Mouse (Mus musculus): Measurements from ENCODE around the gene Spic. TPM values are rescaled to one million over a fixed set of nuclear protein-coding genes. Genes with fewer than 3 reads are reported as not detected.
"Not testable (repeated sequence)": the region's sequence is repeated elsewhere in the genome, so short reads cannot be mapped to it uniquely, and the experiment has no call there.

Spic gene
- polyA plus RNA-seq, 1 experiment from 2014 or later: not detected

GRCm38 (mm10) chr10:88715621-88716020 lies 30.8 kb upstream of the Spic start:
- in situ Hi-C loops (cut with MboI; ENCODE audit: low pct_unique_long_range_greater_than_20kb): no loop called here
- H3K27me3 ChIP-seq: peaks cover 2% of the 10 kb centered on the region
- ATAC-seq (no peak), DNase-seq (ENCODE audit: low read depth, low spot score) (no peak)
- CTCF ChIA-PET: no interaction called here
- POLR2A ChIA-PET: no interaction called here
- no peak for TF ChIP-seq CTCF (IDR thresholded peaks at IDR 0.05)

- DNase-seq (ENCODE audit: low read depth, low spot score) (no peak), ATAC-seq (no peak)
- in situ Hi-C loops (cut with MboI; ENCODE audit: low pct_unique_long_range_greater_than_20kb): no loop called here
- TF ChIP-seq CTCF (IDR thresholded peaks at IDR 0.05): no peak
- no peaks in the 10 kb centered on the region for H3K27me3 ChIP-seq
- POLR2A ChIA-PET: no interaction called here
- CTCF ChIA-PET: interaction anchor here (0.9 kb wide), 1 partner anchor 13 kb away, joined by 3 read pairs; no protein-coding TSS in a partner anchor
Measured at GRCm38 (mm10) chr10:88714744-88715143, 29.9 kb upstream of the Spic start.

DNA sequence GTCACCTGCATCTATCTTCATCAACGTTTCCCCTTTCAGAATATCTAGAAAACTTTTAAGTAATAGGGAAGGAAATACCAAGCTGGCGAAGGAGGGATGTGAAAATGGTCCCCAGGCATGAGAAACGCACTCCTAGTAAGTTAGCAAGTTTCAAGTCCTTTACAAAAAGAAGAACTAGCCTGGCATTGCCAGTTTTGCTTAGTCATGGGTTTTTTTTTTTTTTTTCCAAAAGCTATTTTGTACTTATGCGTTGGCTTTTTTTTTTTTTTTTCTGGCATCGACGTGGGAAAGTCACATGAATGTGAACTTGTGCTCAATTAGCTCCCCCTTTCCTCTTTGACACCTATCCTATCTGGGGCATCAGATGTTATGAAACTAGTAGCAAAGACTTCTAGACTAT lies 27.5 kb upstream of the Spic start:
- in situ Hi-C loops (cut with MboI; ENCODE audit: low pct_unique_long_range_greater_than_20kb): no loop called here
- TF ChIP-seq CTCF (IDR thresholded peaks at IDR 0.05): no peak
- ATAC-seq: no peak

DNA sequence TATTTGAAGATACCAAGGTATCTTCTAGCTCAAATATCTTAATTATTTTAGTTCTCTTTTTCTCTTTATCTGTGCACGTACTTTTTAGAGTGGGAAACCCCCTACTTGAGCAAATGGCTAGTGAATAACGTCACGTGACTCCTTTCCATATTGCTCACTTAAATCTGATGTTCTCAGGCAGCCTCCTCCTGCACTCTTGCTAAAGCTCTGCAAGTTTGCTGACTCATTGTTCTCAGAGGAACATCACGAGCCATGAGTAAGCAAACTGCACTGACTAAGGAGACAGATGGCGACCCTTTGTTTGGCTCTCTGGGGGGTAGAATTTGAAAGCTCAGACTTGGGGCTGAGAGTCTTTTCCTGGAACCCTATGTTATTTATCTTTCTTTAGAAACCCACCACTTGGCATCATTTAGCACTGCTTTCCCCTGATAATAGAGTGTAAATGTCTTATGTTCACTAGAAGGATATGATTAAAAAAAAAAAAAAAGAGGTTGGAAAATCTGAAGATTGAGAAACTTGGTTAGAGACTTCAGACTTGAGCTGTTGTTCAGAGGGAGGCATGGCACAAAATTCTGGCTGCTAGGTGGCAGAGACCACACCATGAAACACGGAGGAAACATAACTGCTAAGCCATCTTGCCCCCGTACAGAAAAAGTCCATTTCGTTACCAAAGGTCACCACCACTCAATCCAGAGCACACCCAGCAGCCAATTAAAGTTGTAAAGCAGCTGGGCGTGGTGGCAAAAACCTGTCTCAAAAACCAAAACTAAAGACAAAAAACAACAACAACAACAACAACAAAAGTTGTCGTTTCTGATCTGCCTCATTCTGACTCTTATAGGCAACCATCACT lies 24.1 kb upstream of the Spic start:
- ATAC-seq (peak; percentile 51), DNase-seq (ENCODE audit: low read depth, low spot score) (no peak)
- TF ChIP-seq CTCF (IDR thresholded peaks at IDR 0.05): no peak
- H3K27me3 ChIP-seq: no peaks in the 10 kb centered on the region
- in situ Hi-C loops (cut with MboI; ENCODE audit: low pct_unique_long_range_greater_than_20kb): no loop called here
- POLR2A ChIA-PET: interaction anchor here (0.6 kb wide), 1 partner anchor 167 kb away, joined by 3 read pairs; no protein-coding TSS in a partner anchor
- CTCF ChIA-PET: interaction anchor here (1.0 kb wide), 1 partner anchor 123 kb away, joined by 3 read pairs; no protein-coding TSS in a partner anchor

More for the DNA sequence above, 27.5 kb upstream of the Spic start:
- no peaks in the 10 kb centered on the region for H3K27me3 ChIP-seq
- no peak for DNase-seq (ENCODE audit: low read depth, low spot score)
- ChIA-PET POLR2A (no interaction called here), CTCF (no interaction called here)

- in situ Hi-C loops (cut with MboI; ENCODE audit: low pct_unique_long_range_greater_than_20kb): no loop called here
- ATAC-seq (no peak), DNase-seq (ENCODE audit: low read depth, low spot score) (no peak)
- no peak for TF ChIP-seq CTCF (IDR thresholded peaks at IDR 0.05)
- peaks cover 4% of the 10 kb centered on the region for H3K27me3 ChIP-seq
- ChIA-PET POLR2A (no interaction called here), CTCF (no interaction called here)
Measured at GRCm38 (mm10) chr10:88700938-88701337, 16.1 kb upstream of the Spic start.

GRCm38 (mm10) chr10:88682904-88683563 lies 1.8 kb downstream of the Spic start:
- ChIA-PET POLR2A (interaction anchor here (0.6 kb wide), 1 partner anchor 1238 kb away, joined by 3 read pairs; no protein-coding TSS in a partner anchor), CTCF (interaction anchor here (1.6 kb wide), 1 partner anchor 9 kb away, joined by 3 read pairs; no protein-coding TSS in a partner anchor)
- no peak for ATAC-seq
- H3K27me3 ChIP-seq: peaks cover 13% of the 10 kb centered on the region
- no peak for TF ChIP-seq CTCF (IDR thresholded peaks at IDR 0.05)
- in situ Hi-C loops (cut with MboI; ENCODE audit: low pct_unique_long_range_greater_than_20kb): no loop called here
- no peak for DNase-seq (ENCODE audit: low read depth, low spot score)

DNA sequence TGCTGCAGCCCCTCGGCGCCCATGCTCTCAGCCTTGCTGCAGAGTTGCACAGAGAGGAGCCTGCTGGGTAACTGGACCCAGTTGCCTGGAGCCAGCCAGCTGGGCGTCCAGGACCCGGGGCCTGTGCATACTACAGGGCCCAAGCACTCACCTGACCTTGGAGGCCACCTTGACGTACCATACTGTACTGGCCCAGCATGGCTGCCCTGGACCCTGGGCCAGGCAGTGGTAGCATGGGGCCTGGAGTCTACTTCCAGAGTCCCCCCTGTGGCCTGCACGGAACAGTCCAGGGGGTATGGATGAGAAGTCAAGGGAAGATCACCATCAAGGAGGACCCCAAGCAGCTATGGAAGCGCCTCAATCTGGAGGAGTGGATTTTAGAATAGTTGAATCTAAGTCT lies 12.0 kb downstream of the Spic start:
- POLR2A ChIA-PET: no interaction called here
- H3K27me3 ChIP-seq: no peaks in the 10 kb centered on the region
- DNase-seq (ENCODE audit: low read depth, low spot score) (no peak), ATAC-seq (no peak)
- in situ Hi-C loops (cut with MboI; ENCODE audit: low pct_unique_long_range_greater_than_20kb): loop anchor here (5.0 to 10.0 kb wide), 2 partner anchors 36 to 298 kb away; partner anchors contain the start of genes Dram1 and Gnptab
- TF ChIP-seq CTCF (IDR thresholded peaks at IDR 0.05): no peak
- CTCF ChIA-PET: no interaction called here

GRCm38 (mm10) chr10:88672123-88672522 lies 12.7 kb downstream of the Spic start:
- DNase-seq (ENCODE audit: low read depth, low spot score): no peak
- in situ Hi-C loops (cut with MboI; ENCODE audit: low pct_unique_long_range_greater_than_20kb): loop anchor here (5.0 to 10.0 kb wide), 2 partner anchors 35 to 297 kb away; partner anchors contain the start of genes Dram1 and Gnptab
- CTCF ChIA-PET: no interaction called here
- TF ChIP-seq CTCF (IDR thresholded peaks at IDR 0.05): no peak
- no peaks in the 10 kb centered on the region for H3K27me3 ChIP-seq
- ATAC-seq: no peak
- POLR2A ChIA-PET: no interaction called here

DNA sequence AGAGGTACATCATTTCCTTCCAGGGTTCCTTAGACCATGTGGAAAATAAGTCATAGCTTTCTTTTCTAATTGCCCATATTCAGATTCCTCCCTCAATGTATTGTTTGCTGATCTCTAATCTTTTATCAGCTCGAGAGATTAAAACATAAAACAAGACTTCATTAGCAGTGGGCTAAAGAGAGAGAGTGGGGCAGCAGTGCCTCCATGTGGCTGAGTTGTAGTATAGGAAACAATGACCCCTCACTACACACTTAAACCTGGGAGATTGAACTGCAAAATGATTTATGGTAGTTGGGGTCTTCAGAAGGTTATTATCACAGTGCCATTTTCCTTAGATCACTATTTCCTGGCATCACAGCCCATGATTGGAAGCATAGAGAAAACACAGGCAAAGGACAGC lies 15.1 kb downstream of the Spic start:
- H3K27me3 ChIP-seq: no peaks in the 10 kb centered on the region
- ChIA-PET CTCF (no interaction called here), POLR2A (no interaction called here)
- DNase-seq (ENCODE audit: low read depth, low spot score) (no peak), ATAC-seq (no peak)
- peak; percentile 64 for TF ChIP-seq CTCF (IDR thresholded peaks at IDR 0.05)
- in situ Hi-C loops (cut with MboI; ENCODE audit: low pct_unique_long_range_greater_than_20kb): loop anchor here (5.0 to 10.0 kb wide), 2 partner anchors 32 to 295 kb away; partner anchors contain the start of genes Dram1 and Gnptab

DNA sequence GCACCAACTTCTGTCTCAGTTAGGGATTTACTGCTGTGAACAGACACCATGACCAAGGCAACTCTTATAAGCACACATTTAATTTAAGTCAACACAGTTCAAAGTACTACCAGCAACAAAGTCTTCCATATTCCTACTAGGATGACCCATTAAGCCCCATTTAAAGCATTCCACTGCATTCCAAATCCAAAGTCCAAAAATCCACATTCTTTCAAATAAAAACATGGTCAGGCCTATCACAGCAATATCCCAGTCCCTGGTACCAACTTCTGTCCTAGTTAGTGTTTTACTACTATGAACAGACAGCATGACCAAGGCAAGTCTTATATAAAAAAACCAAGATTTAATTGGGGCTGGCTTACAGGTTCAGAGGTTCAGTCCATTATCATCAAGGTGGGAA lies 21.0 kb downstream of the Spic start:
- in situ Hi-C loops (cut with MboI; ENCODE audit: low pct_unique_long_range_greater_than_20kb); ATAC-seq; CTCF ChIA-PET; POLR2A ChIA-PET; DNase-seq (ENCODE audit: low read depth, low spot score); H3K27me3 ChIP-seq: not testable (repeated sequence)

DNA sequence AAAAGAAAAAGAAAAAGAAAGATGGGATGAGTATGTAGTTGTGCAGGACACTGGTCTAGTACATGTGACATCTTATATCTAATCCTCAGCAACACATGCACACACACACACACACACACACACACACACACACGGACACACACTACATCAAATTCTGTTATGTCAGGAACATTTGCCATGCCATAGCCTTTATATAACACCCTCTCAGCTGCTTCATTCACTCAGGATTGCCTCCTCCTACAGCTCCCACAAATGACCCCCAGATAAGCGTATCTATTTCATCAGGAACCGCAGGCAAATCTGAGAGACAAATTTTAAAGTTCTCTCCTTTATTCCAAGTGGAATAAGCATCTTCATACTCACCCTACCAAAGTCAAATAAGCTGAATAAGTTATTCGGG lies 25.9 kb downstream of the Spic start:
- in situ Hi-C loops (cut with MboI; ENCODE audit: low pct_unique_long_range_greater_than_20kb): no loop called here
- DNase-seq (ENCODE audit: low read depth, low spot score) (no peak), ATAC-seq (no peak)
- H3K27me3 ChIP-seq: no peaks in the 10 kb centered on the region
- ChIA-PET POLR2A (no interaction called here), CTCF (no interaction called here)
- TF ChIP-seq CTCF (IDR thresholded peaks at IDR 0.05): no peak

Data from Patski (cell line).